Comparison of ENCODE assay signal across 24 mouse cellular contexts in genomic region chr3:51949651-51950050, GRCm38 (mm10).
DNase-seq lines count a peak whose midpoint lies in the region; ATAC-seq and TF ChIP-seq lines count a peak whose summit lies in the region.
"Had no signal": no experiment of that assay in that cellular context is flagged by ENCODE, and none has a peak within 500 bp of the region (broad histone marks: within the 10 kb centered on the region; RNA-seq: fewer than 3 reads in every experiment).

No protein-coding gene starts in this region.

- H3K4me1 ChIP-seq in lung, embryonic 14.5 days (ENCODE audit: insufficient read depth), result peaks cover 9% of the 10 kb centered on the region; the same call in 1 of the 2 replicates
- peaks cover 12% of the 10 kb centered on the region; the same call in 1 of the 2 replicates for H3K4me1 ChIP-seq in lung, postnatal 0 days (ENCODE audit: insufficient read depth, low read depth, low read length)
- peaks cover 6% of the 10 kb centered on the region; the same call in 1 of the 2 replicates for H3K4me1 ChIP-seq in lung, adult 2 months (ENCODE audit: control insufficient read depth, insufficient read depth, low read length)

- H3K4me3 ChIP-seq in lung, embryonic 14.5 days (ENCODE audit: low read depth, low read length), result no peak overlapping the region
- H3K4me3 ChIP-seq in lung, postnatal 0 days (ENCODE audit: low read depth, low read length), result no peak overlapping the region
- no peak overlapping the region for H3K4me3 ChIP-seq in lung, adult 2 months (replicated peaks; ENCODE audit: extremely low read depth, low read depth, low read length)
- H3K4me3 ChIP-seq: embryonic facial prominence, embryonic 12.5 days; embryonic facial prominence, embryonic 15.5 days; heart, embryonic 12.5 days; heart, embryonic 15.5 days; hindbrain, embryonic 10.5 days; hindbrain, embryonic 13.5 days had no signal

- H3K9me3 ChIP-seq in lung, embryonic 14.5 days (ENCODE audit: low read depth, low read length), result no peaks in the 10 kb centered on the region
- H3K9me3 ChIP-seq in lung, postnatal 0 days (ENCODE audit: low read length), result no peaks in the 10 kb centered on the region
- H3K9me3 ChIP-seq: embryonic facial prominence, embryonic 12.5 days; embryonic facial prominence, embryonic 15.5 days; heart, embryonic 12.5 days; heart, embryonic 15.5 days; hindbrain, embryonic 10.5 days; hindbrain, embryonic 13.5 days had no signal

- no peak overlapping the region for H3K9ac ChIP-seq in lung, embryonic 14.5 days
- no peak overlapping the region for H3K9ac ChIP-seq in lung, postnatal 0 days (replicated peaks; ENCODE audit: low read depth)
- H3K9ac ChIP-seq: embryonic facial prominence, embryonic 12.5 days; embryonic facial prominence, embryonic 15.5 days; forebrain, postnatal 0 days; heart, embryonic 12.5 days; heart, embryonic 15.5 days; hindbrain, embryonic 13.5 days had no signal

- no peaks in the 10 kb centered on the region for H3K36me3 ChIP-seq in lung, embryonic 14.5 days (ENCODE audit: insufficient read depth)
- H3K36me3 ChIP-seq in lung, postnatal 0 days (ENCODE audit: insufficient read depth, low read length), result no peaks in the 10 kb centered on the region
- H3K36me3 ChIP-seq: embryonic facial prominence, embryonic 12.5 days; embryonic facial prominence, embryonic 15.5 days; heart, embryonic 12.5 days; heart, embryonic 15.5 days; hindbrain, embryonic 10.5 days; hindbrain, embryonic 13.5 days had no signal

- no peak for TF ChIP-seq CTCF in lung, embryonic 14.5 days (IDR thresholded peaks at IDR 0.05; ENCODE audit: low read depth)
- TF ChIP-seq CTCF in lung, postnatal 0 days (IDR thresholded peaks at IDR 0.05), result no peak
- TF ChIP-seq CTCF in lung, adult 2 months (IDR thresholded peaks at IDR 0.05; ENCODE audit: insufficient read depth, low read length), result no peak

- ATAC-seq in lung, embryonic 14.5 days (ENCODE audit: insufficient read depth), result no peak
- no peak for ATAC-seq in lung, postnatal 0 days
- ATAC-seq: CD4-positive, CD25-positive, alpha-beta regulatory T cell, adult 4 months; forebrain, embryonic 14.5 days; forebrain, postnatal 0 days; hindbrain, embryonic 16.5 days had no signal

- H3K27ac ChIP-seq in lung, embryonic 14.5 days (ENCODE audit: low read depth), result no peak overlapping the region
- H3K27ac ChIP-seq in lung, postnatal 0 days (ENCODE audit: low read length), result no peak overlapping the region
- H3K27ac ChIP-seq: embryonic facial prominence, embryonic 12.5 days; embryonic facial prominence, embryonic 15.5 days; heart, embryonic 15.5 days; hindbrain, embryonic 10.5 days; hindbrain, embryonic 13.5 days had no signal

- no peak for TF ChIP-seq EP300 in lung, postnatal 0 days (IDR thresholded peaks at IDR 0.05)

- WGBS in lung, embryonic 14.5 days, result 64% methylated on average over 8 of the region's 8 CpGs
- WGBS in lung, postnatal 0 days, result 59% methylated on average over 8 of the region's 8 CpGs
- 61% methylated on average over 8 of the region's 8 CpGs for WGBS in lung, adult 2 months

- DNase-seq in cerebellum, postnatal 25 days, result peak; percentile 46 to 56
- DNase-seq in cerebellum, postnatal 4 days (ENCODE audit: low spot score in 2 of 2), result no peak
- peak; percentile 43 for DNase-seq in lung, embryonic 14.5 days
- no peak for DNase-seq in lung, postnatal 0 days (ENCODE audit: low spot score)
- DNase-seq in lung, postnatal 36 days, result peak; percentile 26
- no peak for DNase-seq in lung, adult 2 months
- DNase-seq: adrenal gland, adult 2 months; adrenal gland, postnatal 14 days; cerebellum, adult 11-12 months; cerebellum, adult 8-10 months; forebrain, postnatal 0 days; gastrocnemius, postnatal 25 days; heart, adult 18-20 months; heart, postnatal 10 days; heart, postnatal 36 days had no signal

- TF ChIP-seq POLR2A in lung, adult 2 months (IDR thresholded peaks at IDR 0.05; ENCODE audit: borderline replicate concordance, extremely low read depth, low read depth, low read length), result no peak

- no peaks in the 10 kb centered on the region for H3K27me3 ChIP-seq in lung, embryonic 14.5 days (ENCODE audit: insufficient read depth, low read length)
- no peaks in the 10 kb centered on the region for H3K27me3 ChIP-seq in lung, postnatal 0 days (replicated peaks; ENCODE audit: insufficient read depth, low read length)
- H3K27me3 ChIP-seq: embryonic facial prominence, embryonic 12.5 days; embryonic facial prominence, embryonic 15.5 days; heart, embryonic 12.5 days; heart, embryonic 15.5 days; hindbrain, embryonic 13.5 days had no signal

- H3K4me2 ChIP-seq in lung, embryonic 14.5 days, result no peak overlapping the region
- no peak overlapping the region for H3K4me2 ChIP-seq in lung, postnatal 0 days (replicated peaks; ENCODE audit: low read depth, low read length)
- H3K4me2 ChIP-seq: embryonic facial prominence, embryonic 12.5 days; embryonic facial prominence, embryonic 15.5 days; heart, embryonic 12.5 days; heart, embryonic 15.5 days; hindbrain, embryonic 13.5 days had no signal

Comparison
In these comparisons a context has a peak if more than half of its experiments do, and no peak if none do; other contexts are left out.
1. DNase-seq: peak in cerebellum, postnatal 25 days (2 of 2), lung, embryonic 14.5 days (single experiment) and lung, postnatal 36 days (single experiment); none in cerebellum, postnatal 4 days (0 of 2), lung, postnatal 0 days (single experiment) and lung, adult 2 months (single experiment).